Mouse (Mus musculus): Measurements from ENCODE around the gene Fermt1. TPM values are rescaled to one million over a fixed set of nuclear protein-coding genes. Genes with fewer than 3 reads are reported as not detected.

The Fermt1 gene
- polyA plus RNA-seq, 1 experiment, result not detected

- TF ChIP-seq MYOD1 (IDR thresholded peaks at IDR 0.05; ENCODE audit: control insufficient read depth in 1 of 3, insufficient read length in 2 of 3, low read depth in 2 of 3) (peak in 1 of 3 experiments; percentile 10), E2F4 (IDR thresholded peaks at IDR 0.05; ENCODE audit: insufficient read depth) (no peak), MYOG (IDR thresholded peaks at IDR 0.05; ENCODE audit: control insufficient read depth in 1 of 3, insufficient read depth in 1 of 3, insufficient read length in 2 of 3, low read depth in 2 of 3) (peak in 1 of 3 experiments; percentile 64), USF1 (IDR thresholded peaks at IDR 0.05; ENCODE audit: low read depth) (no peak), SRF (IDR thresholded peaks at IDR 0.05; ENCODE audit: control insufficient read depth, insufficient read length, low read depth) (no peak), REST (IDR thresholded peaks at IDR 0.05; ENCODE audit: insufficient read depth, insufficient read length) (no peak), TCF12 (IDR thresholded peaks at IDR 0.05; ENCODE audit: insufficient read depth, poor library complexity, severe bottlenecking) (no peak), TCF3 (IDR thresholded peaks at IDR 0.05; ENCODE audit: insufficient read length, low read depth) (no peak), POLR2A (IDR thresholded peaks at IDR 0.05; ENCODE audit: insufficient read length, low read depth) (no peak), MAX (IDR thresholded peaks at IDR 0.05; ENCODE audit: low read depth) (no peak), POLR2AphosphoS2 (IDR thresholded peaks at IDR 0.05; ENCODE audit: insufficient read length, low read depth) (no peak), CEBPB (IDR thresholded peaks at IDR 0.05; ENCODE audit: insufficient read depth, poor library complexity, severe bottlenecking) (no peak)
- H3K79me2 ChIP-seq (ENCODE audit: control insufficient read depth, insufficient read depth), result no peaks in the 10 kb centered on the region
- H3K27me3 ChIP-seq (ENCODE audit: control insufficient read depth, insufficient read depth, insufficient read length), result peaks cover 18% of the 10 kb centered on the region
- no peaks in the 10 kb centered on the region for H3K36me3 ChIP-seq (ENCODE audit: control insufficient read depth, insufficient read depth)
- no peak overlapping the region for H3K4me2 ChIP-seq (ENCODE audit: low read depth)
- no peak overlapping the region for H3ac ChIP-seq (ENCODE audit: control insufficient read depth, insufficient read length)
- no peak overlapping the region for H3K4me3 ChIP-seq
These were observed 61.3 kb downstream of the Fermt1 start for GRCm38 (mm10) chr2:132884303-132884967.

- Histone ChIP-seq H3K4me3 (no peak within 1 kb of the TSS), H3K36me3 (ENCODE audit: control insufficient read depth, insufficient read depth) (no peaks in the 10 kb centered on the region), H3ac (ENCODE audit: control insufficient read depth, insufficient read length) (no peak within 1 kb of the TSS), H3K4me2 (ENCODE audit: low read depth) (peak within 1 kb of the TSS; percentile 58), H3K27me3 (ENCODE audit: control insufficient read depth, insufficient read depth, insufficient read length) (peaks cover 38% of the 10 kb centered on the region), H3K79me2 (ENCODE audit: control insufficient read depth, insufficient read depth) (no peaks in the 10 kb centered on the region)
- no peak for TF ChIP-seq SRF (IDR thresholded peaks at IDR 0.05; ENCODE audit: control insufficient read depth, insufficient read length, low read depth)
- TF ChIP-seq USF1 (IDR thresholded peaks at IDR 0.05; ENCODE audit: low read depth), result no peak
- TF ChIP-seq POLR2AphosphoS2 (IDR thresholded peaks at IDR 0.05; ENCODE audit: insufficient read length, low read depth), result no peak
These were observed 64.7 kb downstream of the Fermt1 start, which contains the start of gene Lrrn4 for GRCm38 (mm10) chr2:132880844-132881645. Lrrn4 (minus strand) TSS chr2:132880891.

DNA sequence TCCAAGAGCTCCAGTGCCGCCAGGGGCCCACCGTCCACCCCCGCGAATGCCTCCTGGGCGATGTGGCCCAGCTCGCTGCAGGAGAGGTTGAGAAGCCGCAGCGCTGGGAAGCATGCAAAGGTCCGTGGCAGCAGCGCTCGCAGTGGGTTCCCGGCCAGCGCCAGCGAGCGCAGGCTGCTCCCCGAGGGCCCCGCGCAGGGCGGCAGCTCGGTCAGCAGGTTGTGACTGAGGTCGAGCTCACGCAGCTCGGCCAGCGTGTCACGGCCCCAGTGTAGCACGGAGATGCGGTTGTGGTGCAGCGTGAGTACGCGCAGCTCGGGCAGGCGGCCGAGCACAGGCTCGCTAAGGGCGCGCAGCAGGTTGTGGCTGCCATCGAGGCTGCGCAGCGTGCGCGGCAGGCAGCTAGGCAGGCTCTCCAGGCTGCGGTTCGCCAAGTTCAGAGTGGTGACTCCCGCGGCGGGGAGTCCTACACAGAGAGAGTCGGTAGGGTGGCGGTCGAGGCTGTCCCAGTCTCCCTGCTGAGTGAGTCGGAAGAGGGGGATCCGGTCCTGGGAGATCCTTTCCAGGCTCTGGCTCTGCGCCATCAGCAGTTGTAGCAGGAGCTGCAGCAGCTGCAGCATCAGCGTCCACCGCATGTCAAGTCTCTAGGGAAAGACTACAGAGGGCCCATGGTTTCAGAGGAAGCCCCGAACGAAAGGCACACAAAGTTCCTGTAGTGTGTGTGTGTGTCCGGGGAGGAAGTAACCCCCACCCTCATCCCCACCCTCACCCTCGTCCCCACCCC is 66.3 kb downstream of the Fermt1 start:
- TF ChIP-seq MYOD1 (IDR thresholded peaks at IDR 0.05; ENCODE audit: control insufficient read depth in 1 of 3, insufficient read length in 2 of 3, low read depth in 2 of 3) (peak in 2 of 3 experiments; percentile 35 to 53), MYOG (IDR thresholded peaks at IDR 0.05; ENCODE audit: control insufficient read depth in 1 of 3, insufficient read depth in 1 of 3, insufficient read length in 2 of 3, low read depth in 2 of 3) (peak in 2 of 3 experiments; percentile 12 to 34), CEBPB (IDR thresholded peaks at IDR 0.05; ENCODE audit: insufficient read depth, poor library complexity, severe bottlenecking) (no peak), POLR2AphosphoS2 (IDR thresholded peaks at IDR 0.05; ENCODE audit: insufficient read length, low read depth) (no peak), REST (IDR thresholded peaks at IDR 0.05; ENCODE audit: insufficient read depth, insufficient read length) (no peak), E2F4 (IDR thresholded peaks at IDR 0.05; ENCODE audit: insufficient read depth) (no peak), TCF12 (IDR thresholded peaks at IDR 0.05; ENCODE audit: insufficient read depth, poor library complexity, severe bottlenecking) (no peak), TCF3 (IDR thresholded peaks at IDR 0.05; ENCODE audit: insufficient read length, low read depth) (no peak), POLR2A (IDR thresholded peaks at IDR 0.05; ENCODE audit: insufficient read length, low read depth) (no peak), SRF (IDR thresholded peaks at IDR 0.05; ENCODE audit: control insufficient read depth, insufficient read length, low read depth) (no peak), USF1 (IDR thresholded peaks at IDR 0.05; ENCODE audit: low read depth) (no peak), MAX (IDR thresholded peaks at IDR 0.05; ENCODE audit: low read depth) (no peak)
- H3ac ChIP-seq (ENCODE audit: control insufficient read depth, insufficient read length), result no peak overlapping the region
- peak overlapping the region; percentile 58 for H3K4me2 ChIP-seq (ENCODE audit: low read depth)
- no peaks in the 10 kb centered on the region for H3K79me2 ChIP-seq (ENCODE audit: control insufficient read depth, insufficient read depth)
- no peak overlapping the region for H3K4me3 ChIP-seq
- no peaks in the 10 kb centered on the region for H3K36me3 ChIP-seq (ENCODE audit: control insufficient read depth, insufficient read depth)
- peaks cover 39% of the 10 kb centered on the region for H3K27me3 ChIP-seq (ENCODE audit: control insufficient read depth, insufficient read depth, insufficient read length)

DNA sequence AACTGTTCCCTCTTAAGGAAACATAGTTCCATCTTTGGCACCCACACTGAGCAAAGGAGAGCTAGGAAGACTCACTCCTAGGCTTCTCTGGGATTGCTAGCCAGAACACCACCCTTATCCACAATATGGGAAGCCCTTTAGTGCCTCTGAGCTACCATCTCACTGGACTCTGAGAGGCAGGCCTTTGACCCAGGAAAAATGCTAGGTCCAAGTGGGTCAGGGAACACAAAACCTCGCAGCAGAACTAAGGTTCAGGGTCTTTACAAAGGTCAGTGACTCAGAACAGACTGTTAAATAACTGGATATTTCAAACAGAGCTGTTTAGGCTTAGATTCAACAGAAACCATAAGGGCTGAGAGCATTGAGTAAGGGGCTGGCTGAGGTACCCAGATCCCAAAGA is 68.7 kb downstream of the Fermt1 start:
- Histone ChIP-seq H3K4me3 (no peak overlapping the region), H3K4me2 (ENCODE audit: low read depth) (no peak overlapping the region), H3K27me3 (ENCODE audit: control insufficient read depth, insufficient read depth, insufficient read length) (peaks cover 39% of the 10 kb centered on the region), H3K79me2 (ENCODE audit: control insufficient read depth, insufficient read depth) (no peaks in the 10 kb centered on the region), H3ac (ENCODE audit: control insufficient read depth, insufficient read length) (no peak overlapping the region), H3K36me3 (ENCODE audit: control insufficient read depth, insufficient read depth) (no peaks in the 10 kb centered on the region)
- TF ChIP-seq MYOD1 (IDR thresholded peaks at IDR 0.05; ENCODE audit: control insufficient read depth in 1 of 3, insufficient read length in 2 of 3, low read depth in 2 of 3) (no peak), MAX (IDR thresholded peaks at IDR 0.05; ENCODE audit: low read depth) (no peak), CEBPB (IDR thresholded peaks at IDR 0.05; ENCODE audit: insufficient read depth, poor library complexity, severe bottlenecking) (no peak), TCF12 (IDR thresholded peaks at IDR 0.05; ENCODE audit: insufficient read depth, poor library complexity, severe bottlenecking) (no peak), TCF3 (IDR thresholded peaks at IDR 0.05; ENCODE audit: insufficient read length, low read depth) (no peak), MYOG (IDR thresholded peaks at IDR 0.05; ENCODE audit: control insufficient read depth in 1 of 3, insufficient read depth in 1 of 3, insufficient read length in 2 of 3, low read depth in 2 of 3) (no peak), REST (IDR thresholded peaks at IDR 0.05; ENCODE audit: insufficient read depth, insufficient read length) (no peak), POLR2A (IDR thresholded peaks at IDR 0.05; ENCODE audit: insufficient read length, low read depth) (no peak), POLR2AphosphoS2 (IDR thresholded peaks at IDR 0.05; ENCODE audit: insufficient read length, low read depth) (no peak), USF1 (IDR thresholded peaks at IDR 0.05; ENCODE audit: low read depth) (no peak), SRF (IDR thresholded peaks at IDR 0.05; ENCODE audit: control insufficient read depth, insufficient read length, low read depth) (no peak)

Data from myocyte (in vitro differentiated cells).